Mouse (Mus musculus) retina, embryonic 14.5 days (tissue): Measurements from ENCODE around the gene Elmo2.

Experiments
- DNase-seq: peaks from one replicate; pipeline ENCODE4 v3.0.0-alpha.2; 2015; ENCODE audit warnings: low spot score

The Elmo2 gene

DNA sequence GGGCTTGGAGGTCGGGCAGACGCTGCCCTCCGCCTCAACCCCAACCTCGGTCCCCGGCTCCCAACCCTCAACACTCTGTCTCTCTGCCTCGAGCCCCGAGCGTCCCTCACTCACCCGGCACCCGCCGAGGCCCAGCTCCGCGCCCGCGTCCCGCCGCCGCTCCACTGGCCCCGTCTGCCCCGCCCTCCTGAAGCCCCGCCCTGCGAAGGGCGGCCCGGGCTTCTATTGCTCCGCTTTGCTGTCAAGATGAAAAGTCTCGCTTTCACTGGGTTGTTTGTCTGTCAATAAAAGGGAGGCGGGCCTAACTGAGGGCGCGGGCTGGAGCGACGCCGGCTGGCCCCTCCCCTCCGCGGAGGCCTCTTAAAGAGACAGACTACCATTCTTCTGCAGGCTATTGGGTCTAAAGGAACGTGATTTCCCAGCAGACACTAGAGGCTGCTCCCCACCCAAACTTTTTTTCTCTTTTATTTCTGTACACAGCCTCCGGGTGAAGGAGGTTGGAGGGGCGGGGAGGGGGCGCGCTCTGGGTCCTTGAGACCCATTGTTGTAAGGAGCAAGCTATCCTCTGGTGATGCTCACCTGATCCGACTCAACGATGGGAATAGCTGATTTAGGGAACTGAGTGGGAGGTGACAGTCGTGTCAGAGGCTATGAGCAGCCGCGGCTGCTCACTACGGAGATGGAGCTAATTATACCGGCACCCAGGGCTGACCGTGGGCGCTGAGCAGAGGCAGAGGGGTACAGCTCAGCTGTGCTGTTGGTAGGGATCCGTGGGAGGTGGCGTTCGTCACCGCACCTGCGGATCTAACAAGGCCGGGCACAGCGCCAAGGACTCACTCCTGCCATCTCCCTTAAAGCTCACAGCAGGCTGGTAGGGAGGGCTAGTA, at the start of gene Elmo2:
TSS of gene Elmo2 (minus strand) at position 176 of the 887 bp plus-strand sequence.
- DNase-seq = peak; percentile 98

DNA sequence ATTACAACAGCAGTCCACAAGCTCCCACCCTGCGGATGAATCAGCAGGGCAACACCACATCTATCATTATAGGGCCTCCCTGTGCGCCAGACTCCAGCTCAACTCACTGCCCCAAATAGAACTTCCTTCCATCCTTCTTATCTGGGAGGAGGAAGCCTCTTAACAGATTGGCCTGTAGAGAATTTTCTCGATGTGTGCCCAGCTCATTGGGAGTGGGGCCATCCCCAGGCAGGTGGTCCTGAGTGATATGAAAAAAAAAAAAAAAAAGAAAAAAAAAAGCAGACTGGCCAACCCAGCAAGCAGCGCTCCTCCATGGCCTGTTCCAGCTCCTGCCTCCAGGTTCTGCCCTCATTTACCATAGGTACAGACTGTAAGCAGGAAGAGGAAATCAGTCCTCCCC, 49.7 kb upstream of the Elmo2 start:
- no peak for DNase-seq

DNA sequence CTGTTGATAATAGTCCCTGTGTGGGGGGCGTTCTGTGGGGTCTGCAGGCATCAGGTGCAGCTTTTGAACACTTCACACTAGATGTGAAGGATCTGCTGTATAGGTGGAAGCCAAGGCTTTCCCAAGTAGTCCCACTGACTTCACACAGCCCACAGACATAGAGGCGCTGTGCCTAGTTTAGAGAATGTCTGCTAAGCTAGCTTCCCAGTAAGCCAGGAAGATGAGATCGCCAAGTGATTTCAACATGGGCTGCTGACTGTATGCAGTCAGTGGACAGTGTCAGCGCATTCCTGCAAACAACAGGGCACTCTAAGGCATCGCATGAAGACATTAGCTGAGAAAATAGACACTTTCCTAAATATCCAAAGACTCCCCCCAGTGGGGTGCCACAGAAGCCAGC, 49.2 kb upstream of the Elmo2 start:
- DNase-seq = no peak

DNA sequence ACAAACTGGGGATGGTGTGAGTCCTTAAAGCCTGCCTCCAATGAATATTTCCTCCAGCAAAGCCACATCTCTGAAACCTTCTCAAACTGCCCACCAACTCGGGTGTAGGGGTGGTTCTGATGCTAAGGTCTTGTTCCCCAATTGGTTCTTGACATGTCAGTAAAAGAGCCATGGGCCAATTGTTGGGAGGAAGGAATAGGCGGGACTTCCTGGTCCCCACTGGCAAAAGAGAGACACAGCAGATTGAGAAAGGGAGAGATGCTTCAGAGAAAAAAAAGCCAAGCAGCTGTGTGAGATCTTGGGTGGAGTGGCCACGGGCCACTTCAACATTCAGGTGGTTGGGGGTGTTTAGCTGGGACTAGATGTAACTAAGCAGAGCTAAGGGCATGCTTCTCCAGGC, 44.8 kb upstream of the Elmo2 start:
- peak; percentile 55 for DNase-seq

DNA sequence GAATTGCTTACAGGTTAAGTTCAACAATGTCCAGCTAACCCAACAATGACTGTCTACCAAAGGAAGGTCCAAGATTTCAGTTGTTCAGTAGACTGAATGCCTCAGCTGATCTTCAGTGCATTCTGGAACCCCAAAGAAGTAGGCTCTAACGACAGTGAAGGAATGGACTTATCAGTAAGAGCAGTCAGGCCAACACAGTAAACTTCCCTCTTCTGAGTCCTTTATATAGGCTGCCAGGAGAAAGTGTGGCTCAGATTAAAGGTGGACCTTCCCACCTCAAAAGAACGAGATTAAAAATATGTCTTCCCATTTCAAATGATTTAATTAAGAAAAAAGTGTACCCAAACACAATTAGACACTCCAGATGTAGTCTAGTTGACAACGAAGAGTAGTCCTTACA, 44.1 kb upstream of the Elmo2 start:
- DNase-seq = no peak

DNA sequence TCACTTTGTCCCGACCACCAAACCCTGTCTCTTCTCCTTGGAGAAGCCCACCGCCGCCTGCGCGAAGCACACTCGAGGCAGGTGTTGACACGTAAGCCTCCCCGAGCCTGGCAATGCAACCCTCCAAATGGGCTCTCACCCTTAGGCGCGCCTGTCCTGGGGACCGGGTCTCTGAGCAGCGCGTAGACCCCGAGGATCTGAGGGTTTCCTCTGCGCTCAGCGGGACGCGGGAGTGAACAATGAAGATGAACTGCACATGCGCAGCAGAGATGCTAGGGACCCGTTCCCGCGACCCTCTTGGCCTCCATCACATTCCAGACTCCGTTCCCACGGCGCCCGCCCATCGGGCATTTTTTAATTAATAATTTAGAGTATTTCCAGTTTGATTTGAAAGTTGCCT, 42.2 kb upstream of the Elmo2 start, which contains the start of gene Zfp663:
TSS of gene Zfp663 (minus strand) at position 234 of the 400 bp plus-strand sequence.
- DNase-seq = peak; percentile 90

DNA sequence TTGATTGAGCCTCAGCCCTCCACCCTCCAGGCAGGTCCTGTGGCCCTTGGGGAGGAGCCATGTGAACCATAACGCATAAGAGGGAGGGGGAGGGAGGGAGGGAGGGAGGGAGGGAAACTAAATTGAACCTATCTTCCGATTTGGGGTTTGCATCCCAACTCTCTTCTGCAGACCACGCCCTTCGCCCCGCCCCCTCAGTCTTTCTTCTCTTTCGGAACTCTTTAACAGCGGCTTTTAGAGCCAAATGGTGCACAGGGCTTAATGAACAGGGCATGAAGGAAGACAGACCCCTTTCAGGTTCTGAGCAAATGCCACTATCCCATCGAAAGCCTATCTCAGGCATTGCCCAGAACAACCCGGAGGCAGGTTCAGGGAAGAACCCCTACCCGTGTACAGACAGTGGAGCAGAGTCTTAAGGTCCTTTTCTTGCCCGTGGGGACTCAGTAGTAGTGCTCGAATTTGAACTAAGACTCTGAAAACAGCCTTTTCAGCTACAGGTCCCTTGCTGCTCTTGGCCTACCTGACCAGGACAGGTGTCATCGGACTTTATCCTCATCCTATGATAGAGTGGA, 41.7 kb upstream of the Elmo2 start:
- DNase-seq = peak; percentile 68

DNA sequence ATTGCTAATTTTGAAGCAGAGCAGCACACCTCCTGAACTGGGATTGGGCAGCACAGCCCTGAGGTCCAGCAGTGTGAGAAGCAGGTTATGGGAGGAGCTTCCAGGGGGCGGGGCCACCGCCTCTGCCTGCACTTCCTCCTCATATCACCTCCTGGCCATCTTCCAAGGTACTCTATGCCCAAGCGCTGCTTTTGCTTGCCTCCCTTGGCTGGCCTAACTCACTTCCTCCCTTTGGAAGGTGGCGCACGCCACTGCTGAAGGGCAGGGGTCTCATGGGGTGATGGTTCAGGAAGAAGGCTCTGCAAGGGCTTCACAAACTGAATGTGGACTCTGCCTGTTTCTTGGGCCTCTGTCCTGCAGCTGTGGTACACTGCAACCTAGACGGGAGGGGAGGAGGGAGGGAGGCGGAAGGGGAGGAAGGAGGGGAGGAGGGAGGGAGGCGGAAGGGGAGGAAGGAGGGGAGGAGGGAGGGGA, 40.8 kb upstream of the Elmo2 start:
- DNase-seq = peak; percentile 51

DNA sequence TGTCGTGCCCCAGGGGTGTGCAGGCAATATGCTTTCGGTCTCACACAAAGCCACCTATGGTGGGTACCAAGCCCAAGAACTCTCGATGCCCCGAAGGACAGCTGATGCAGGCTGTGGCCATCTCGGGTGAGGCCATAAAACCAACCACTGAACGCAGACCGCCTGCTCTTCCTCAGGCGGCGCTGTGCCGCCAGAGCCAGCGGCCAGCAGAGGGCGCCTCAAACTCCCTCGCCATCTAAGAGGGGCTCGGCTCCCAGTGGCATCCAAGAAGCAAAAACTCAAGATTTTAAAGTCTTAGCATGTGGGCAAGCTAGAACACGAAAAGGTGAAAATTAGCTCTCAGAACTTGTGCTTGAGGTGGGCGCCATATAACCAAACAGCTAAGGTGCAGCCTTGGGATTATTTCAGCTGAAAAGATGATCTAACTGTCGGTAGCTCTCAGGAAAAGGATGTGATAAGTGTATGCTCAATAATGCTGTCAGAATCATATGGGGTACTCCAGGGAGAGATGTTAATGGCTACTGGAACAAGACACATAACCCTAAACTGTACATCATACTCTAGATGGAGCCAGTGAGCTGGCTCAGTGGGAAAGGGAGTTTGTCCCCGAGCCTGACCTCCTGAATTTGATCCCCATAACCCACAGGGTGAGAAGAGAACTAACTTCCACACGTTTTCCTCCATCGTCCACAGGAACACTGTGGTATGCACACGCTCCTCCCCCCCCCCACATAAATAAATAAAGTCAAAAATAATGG, 38.2 kb upstream of the Elmo2 start:
- peak; percentile 88 for DNase-seq

DNA sequence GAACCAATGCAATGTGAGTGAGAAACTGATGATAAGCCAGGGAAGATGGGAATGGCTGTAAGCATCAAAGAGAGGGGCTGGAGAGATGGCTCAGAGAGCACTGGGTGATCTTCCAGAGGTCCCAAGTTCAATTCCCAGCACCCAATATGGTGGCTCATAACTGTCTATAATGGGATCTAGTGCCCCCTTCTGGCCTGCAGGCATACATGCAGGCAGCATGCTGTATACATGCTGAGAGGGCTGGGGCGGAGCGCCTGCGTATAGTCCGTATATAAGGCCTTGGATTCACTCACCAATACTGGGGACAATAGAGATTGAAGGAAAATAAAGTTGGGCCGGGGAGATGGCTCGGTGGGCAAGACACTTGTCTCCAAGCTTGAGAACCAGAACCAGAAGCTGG, 37.0 kb upstream of the Elmo2 start:
- no peak for DNase-seq

DNA sequence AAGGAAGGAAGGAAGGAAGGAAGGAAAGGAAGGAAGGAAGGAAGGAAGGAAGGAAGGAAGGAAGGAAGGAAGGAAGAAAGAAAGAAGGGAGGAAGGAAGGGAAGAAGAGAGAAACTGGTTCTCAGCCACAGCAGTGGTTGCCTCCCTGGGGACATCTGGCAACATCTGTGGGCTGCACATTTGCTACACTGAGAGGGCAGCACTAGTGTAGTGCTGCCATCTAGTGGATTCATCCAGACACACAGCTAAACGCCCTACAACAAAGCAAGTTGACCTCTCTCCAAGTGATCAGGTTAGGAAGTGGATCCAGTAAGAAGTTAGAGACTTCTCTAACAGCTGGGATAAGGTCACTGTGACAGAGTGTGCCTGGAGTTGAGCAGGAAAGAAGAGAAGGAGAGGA, 34.6 kb upstream of the Elmo2 start:
- DNase-seq = peak; percentile 91

DNA sequence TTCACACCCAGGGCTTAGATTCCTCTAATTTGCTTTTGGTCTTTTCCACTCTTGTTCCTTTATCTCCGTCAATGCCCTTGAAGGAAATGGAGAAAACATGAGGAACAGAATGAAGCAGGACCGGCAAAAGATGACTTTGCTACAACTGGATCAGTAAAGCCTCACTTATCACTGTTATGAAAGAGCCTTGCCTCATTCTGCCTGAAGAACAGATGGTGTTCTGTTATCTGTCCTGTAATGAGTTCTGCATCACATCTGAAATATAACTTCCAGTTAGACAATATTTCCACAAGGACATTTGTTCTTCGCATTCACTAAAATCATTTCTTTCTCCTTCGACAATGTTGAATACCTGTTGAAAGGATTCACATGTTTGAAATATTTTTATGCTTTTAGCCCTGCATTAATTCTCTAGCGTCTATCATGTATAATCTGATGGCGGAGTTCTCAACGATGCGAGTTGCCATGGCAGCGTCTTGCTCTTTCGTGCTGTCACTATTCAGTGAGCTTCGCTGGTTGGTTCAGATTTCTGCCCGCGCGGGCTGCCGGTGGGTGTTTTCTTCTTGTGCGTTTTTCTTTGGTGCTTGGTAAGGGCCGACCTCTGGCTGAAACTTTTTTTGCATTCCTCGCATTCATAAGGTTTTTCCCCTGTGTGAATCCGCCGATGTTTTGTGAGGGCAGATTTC, 25.7 kb upstream of the Elmo2 start:
- DNase-seq = no peak

DNA sequence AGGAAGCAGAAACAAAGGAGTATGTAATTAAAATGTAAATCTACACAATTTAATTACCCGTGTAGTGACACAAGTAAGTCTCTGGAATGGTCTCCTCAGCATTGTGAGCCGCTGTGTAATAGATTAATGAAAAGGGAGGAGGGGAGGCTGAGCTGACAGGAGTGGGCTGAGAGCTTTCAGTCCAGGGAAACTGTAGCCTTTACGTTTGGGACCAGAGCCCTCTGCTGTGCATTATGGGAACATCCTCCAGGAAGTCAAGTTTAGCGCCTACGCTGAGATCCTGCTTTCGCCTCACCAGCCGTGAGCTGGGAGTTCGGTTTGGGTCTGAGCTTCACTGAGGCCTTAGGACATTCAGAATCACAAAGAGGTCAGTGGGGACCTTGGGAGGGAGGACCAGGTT, 23.2 kb upstream of the Elmo2 start:
- peak; percentile 79 for DNase-seq

DNA sequence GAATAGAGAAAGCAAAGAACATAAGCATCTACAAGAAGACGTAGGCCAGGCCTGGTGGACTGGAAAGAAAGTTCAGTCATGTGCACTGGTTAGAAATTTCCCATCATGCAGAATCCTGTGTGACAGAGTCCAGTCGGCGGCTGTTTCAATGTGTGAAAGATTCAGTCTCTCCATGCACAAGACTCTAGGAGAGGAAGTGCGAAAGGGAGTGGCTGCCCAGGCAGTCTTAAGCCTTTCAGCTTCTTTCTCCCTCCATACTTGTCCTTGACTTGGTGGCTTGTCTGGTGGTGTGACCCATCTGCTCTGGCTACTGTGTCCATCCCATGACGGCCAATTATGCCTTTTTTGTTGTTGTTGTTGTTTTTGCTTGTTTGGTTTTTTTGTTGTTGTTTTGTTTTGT, 19.9 kb upstream of the Elmo2 start:
- DNase-seq = no peak

DNA sequence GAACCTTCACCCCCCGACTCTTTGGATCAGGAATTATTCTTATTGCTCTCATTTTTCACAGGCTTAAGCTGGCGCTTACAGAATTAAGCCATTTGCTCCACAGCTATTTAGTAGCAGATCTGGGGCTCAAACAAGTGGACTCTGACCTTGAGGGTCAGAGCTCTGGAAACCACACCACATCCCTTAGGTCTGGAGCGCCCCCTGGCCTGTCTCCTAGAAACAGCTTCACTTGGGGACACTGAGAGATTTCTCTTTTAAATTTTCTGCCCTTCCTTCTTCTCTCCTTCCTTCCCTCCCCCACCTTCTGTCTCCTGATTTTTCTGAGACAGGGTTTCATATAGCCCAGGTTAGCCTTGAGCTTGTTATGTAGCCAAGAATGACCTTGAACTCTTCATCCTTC, 10.9 kb upstream of the Elmo2 start:
- peak; percentile 82 for DNase-seq

DNA sequence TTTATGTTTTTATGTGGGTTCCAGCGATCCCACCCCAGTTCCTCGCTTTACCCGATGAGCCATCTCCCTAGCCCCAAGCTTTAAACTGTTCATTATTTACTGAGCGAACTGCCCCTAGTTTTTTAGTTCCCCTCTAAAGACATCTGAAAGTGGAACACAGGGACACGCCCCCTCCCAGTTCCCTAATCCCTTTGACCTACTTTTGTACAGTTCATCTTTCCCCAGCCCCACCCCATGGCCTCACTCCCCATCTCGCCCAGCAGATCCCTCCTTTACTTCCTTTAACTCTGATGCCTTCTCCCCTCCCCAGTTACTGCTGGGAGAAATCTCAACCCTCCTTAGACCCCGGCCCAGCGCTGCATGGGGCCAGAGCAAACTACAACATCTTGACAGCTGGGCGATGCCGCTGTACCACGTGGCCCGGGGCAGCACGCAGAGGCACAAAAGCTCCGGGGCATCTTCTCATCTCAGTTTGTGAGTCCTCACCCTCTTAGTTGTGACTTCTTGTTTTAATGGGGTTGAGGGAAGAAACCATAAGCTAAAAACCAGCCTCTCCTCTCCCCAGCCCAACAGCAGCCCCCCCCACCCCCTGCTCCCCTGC, 6.4 kb upstream of the Elmo2 start:
- peak; percentile 79 for DNase-seq

DNA sequence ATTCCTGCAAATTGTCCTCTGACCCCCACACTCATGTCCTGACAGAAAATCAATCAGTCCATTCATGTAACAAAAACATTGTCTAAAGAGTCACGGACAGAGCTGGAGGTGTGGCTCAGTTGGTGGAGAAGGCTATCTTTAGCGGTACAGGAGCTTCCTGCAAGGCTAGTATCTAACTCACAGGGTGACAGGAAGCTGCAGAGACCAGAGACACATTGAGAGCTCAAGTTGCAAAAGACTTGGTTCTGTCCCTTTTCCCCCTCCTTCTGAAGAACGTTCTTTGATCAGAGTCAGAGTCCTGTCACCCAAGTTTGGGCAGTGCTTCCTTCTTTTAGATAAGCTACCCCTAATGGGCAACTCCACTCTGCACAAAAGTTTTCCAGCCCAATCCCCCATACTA, 3.4 kb upstream of the Elmo2 start:
- DNase-seq = no peak

DNA sequence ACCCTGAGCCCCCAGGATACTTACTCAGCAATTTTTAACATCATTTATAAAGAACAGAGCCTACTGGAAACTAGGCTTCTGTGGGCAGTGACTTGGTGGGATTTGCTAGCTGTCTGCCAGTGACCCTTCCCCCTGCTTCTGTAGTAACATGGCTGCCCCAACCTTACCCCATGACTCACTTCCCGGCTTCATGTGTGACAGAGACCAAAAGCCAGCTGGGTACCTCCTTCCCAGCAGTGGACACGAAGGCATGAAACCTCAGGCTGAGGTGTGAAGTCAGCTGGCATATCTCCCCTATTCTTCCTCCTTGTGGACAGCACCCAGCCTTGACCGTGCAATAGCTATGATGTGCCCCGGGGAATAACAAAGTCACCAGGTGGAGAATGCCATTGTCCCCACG, 2.5 kb upstream of the Elmo2 start:
- DNase-seq = no peak

DNA sequence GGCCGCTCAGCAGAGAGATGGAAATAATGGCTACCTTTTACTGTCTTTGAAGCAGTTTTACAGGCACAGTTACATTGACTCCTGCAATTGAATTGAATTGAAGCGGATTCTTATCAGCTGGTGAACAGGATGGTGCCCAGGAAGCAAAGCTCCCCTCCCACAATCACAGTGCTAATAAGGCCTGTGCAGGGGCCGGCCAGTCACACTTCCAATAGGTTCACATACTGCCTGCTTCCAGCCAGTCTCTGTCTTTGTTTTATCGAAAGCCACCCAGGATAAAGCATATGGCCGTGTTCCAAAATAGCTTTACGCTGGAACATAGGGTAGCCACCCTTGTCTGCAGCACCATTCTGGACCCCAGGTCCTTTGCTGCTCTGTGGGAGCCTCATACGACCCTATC, 1.1 kb upstream of the Elmo2 start:
- no peak for DNase-seq

DNA sequence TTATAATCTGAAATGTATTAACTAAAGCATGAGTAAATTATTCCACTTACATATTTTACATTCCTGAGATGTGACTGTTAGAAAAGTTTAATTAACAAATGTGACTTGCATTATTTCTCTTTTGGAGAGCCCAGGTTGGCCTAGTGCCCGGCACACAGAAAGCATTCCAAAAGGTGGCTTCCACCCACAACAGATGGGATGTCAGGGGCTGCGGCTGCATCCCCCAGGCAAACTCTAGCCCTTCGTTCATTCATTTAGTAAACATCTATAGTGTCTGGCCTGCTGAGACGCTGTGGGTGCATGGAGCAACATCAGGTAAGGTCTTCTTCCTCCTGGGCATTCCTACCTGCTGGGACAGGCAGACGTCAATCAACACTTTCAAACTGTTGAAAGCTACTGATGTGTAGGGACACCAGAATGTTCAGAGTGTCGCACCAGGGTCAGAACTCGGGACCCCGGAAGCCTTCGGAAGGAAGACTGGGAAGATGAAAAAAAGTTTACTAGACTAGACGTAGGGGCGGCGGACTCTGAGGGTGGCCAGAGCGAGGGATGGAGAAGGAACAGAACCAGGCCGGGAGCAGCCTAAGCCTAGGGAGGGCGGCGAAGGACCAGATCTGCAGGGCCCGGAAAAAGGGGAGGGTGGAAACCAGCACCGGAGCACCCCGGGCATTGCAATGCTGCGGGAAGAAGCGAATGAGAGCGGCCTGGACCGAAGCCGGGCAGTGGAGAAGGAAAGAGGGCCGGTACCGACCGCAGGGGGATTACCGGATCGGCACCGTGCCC, 567 bp downstream of the Elmo2 start:
- no peak for DNase-seq

DNA sequence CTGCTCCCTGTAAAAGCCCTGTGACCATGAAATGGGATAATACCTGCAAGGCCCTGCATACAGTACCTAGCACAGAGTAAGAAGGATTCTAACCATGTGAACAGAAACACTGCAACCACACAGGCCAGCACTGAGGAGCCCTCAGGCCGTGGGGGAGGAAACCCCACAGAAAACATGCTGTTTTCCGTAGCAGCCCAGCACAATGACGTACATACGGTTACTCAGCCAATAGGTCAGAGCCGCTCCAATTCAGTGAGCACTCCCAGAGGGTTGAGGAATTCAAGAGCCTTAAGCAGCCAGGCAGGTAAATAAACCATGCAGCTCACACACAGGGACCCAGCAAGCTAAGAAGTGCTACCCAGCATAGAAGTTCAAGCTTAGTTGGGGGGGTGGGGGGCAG, 2.4 kb downstream of the Elmo2 start:
- no peak for DNase-seq
